Mouse (Mus musculus): Measurements from ENCODE around the gene Frat1.

Gene Frat1

DNA sequence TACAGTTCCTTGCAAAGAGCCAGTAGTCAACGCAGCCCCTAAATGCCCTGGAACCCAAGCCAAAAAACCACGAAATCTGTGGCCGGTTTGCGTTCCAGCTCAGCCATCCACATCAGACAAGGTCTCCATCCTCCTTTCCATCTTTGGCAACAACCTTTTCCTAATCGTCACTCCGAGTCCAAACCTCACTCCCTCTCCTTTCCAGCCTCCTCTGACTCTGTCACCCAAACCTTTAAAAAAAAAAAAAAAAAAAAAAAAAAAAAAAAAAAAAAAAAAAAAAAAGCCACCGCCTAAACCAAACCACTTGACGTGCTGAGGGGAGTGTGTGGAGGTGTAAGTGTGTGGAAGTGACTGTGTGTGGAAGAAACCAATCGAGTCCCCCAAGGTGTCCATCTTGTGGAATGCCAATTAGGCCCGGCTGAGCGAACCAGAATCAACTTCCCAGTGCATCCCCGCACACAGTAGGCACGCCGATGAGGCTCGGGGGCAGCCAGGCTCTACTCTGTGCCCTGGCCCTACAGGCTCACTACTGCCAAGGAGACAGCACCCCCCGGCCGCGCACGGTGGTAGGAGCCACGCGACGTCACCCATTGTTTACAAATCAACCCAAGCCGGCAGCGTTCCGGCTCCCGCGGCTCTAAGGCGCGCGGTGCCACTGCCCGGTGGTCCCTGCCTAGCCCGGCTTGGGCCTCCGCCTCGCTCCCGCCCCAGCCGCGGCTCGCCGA lies at the start of gene Frat1:
Gene Frat1 (plus strand): TSS at position 590 of the 725 bp plus-strand sequence.
- in situ Hi-C loops (cut with MboI; ENCODE audit: low pct_unique_long_range_greater_than_20kb in 1 of 2, low sequenced_read_pairs in 2 of 2, unreplicated experiment in 1 of 2): no loop called here

DNA sequence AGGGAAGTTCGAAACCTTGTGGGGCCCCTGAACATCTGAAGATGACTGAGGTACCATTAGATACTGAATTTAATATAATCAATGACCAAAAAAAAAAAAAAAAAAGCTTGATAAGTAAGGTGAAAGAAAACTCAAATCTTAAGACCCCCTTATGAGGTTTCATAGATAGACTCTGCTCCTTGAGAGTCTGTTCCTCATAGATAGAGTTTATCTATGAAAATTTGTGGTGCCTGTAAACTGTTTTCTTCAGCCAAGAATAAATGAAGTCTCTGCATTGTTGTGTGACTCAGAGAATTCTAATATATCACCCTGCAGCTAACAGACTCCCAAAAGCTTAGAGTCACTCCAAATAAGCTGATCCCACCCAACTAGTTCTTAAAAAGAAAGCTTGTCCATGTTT lies 42.9 kb upstream of the Frat1 start:
- in situ Hi-C loops (cut with MboI; ENCODE audit: low pct_unique_long_range_greater_than_20kb in 1 of 2, low sequenced_read_pairs in 2 of 2, unreplicated experiment in 1 of 2): no loop called here

DNA sequence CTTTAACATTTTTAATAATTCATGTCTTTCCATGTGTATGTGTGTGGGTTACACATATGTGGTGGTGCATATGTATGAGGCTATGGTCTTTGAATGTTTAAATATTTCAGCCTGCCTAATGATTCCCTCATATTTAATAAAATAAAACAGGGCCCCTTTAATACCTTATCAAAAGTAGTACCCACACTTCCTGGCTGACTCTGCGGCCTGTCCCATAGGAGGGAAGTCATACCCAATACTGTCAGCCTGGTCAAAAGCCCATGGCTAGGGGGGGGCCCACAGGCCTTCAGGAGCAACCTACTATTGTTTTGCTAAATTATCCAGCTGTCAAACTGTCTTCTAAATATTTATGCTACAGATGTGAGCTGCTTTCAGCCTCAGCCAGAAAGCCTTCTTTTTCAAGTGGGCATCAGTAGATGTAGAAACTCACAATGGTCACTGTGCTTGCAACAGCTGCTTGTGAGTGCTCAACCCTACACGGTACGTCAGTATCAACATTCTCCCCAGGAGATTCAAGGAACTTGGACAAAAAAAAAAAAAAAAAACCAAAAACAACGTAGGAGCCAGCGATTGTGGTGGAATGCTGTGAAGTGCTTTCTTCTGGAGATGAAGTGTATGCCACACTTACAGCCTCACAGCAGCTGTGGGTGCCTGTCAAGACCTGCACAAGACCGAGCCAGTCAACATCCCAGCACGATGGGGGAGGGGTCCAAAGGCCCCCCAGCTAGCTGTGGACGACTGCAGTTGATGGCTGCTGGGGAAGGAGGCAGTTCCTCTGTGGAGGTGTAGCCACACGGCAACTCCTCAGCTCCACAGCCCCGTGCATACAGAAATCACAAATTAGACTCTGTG lies 40.4 kb upstream of the Frat1 start:
- in situ Hi-C loops (cut with MboI; ENCODE audit: low pct_unique_long_range_greater_than_20kb in 1 of 2, low sequenced_read_pairs in 2 of 2, unreplicated experiment in 1 of 2): no loop called here

- in situ Hi-C loops (cut with MboI; ENCODE audit: low pct_unique_long_range_greater_than_20kb in 1 of 2, low sequenced_read_pairs in 2 of 2, unreplicated experiment in 1 of 2): no loop called here
Measured at GRCm38 (mm10) chr19:41791384-41791783, 38.4 kb upstream of the Frat1 start.

DNA sequence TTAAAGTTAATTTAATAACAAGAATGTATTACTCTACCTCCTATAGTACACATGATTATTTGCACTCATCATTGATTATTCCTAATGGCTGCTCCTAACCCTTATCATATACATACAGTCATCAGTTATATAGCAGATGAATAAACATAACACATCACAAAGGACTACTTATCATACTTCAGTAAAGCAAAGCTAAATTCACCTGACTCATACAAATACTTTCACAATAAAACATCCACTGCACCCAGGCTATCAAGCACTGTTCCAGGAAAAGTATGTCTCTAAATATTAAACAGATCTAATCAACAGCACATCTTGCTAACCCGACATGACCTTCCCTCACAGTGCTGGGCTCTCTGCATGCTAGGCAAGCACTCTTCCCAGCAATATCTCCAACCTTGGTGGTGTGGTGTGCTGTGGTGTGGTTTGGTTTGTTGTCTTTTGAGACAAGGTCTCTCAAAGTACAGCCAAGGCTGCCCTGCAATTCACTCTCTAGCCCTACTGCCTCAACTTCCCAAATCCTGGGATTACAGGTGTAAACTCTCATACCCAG lies 36.8 kb upstream of the Frat1 start:
- in situ Hi-C loops (cut with MboI; ENCODE audit: low pct_unique_long_range_greater_than_20kb in 1 of 2, low sequenced_read_pairs in 2 of 2, unreplicated experiment in 1 of 2): no loop called here

DNA sequence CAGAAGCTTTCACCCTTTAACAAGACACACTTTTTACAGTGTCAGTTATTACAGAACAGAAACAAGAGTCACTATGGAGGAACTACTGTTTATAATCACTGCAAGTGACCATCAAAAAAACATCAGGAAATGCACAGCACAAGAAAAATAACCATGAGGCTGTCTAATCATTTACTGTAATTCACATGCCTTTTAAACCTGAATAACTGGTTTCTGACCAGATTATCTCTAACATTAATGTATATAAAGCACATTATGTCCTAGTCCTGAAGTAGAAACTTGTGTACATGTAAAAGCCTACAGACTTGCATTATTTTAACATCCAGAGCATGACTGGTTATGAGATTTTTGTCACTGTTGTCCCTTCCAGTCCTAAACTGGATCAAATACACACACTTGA lies 35.8 kb upstream of the Frat1 start:
- in situ Hi-C loops (cut with MboI; ENCODE audit: low pct_unique_long_range_greater_than_20kb in 1 of 2, low sequenced_read_pairs in 2 of 2, unreplicated experiment in 1 of 2): no loop called here

DNA sequence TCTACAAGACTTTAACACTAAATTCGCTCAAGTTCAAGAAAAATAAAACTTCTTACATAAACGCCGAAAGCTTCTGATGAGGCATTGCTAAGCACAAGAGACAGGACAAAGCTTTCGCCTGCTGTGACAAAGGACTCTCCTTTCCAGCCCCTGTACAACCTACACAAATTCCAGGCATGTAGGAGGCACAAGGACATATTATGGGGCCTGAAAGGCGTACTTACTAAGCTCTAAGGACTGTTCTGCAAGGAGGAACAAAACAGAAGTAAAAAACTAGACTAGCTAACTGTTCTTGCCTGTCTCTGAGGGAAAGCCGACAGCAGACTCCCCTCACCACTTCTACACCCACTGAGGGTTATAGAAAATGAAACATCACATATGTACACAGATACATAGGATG lies 34.9 kb upstream of the Frat1 start:
- in situ Hi-C loops (cut with MboI; ENCODE audit: low pct_unique_long_range_greater_than_20kb in 1 of 2, low sequenced_read_pairs in 2 of 2, unreplicated experiment in 1 of 2): no loop called here

DNA sequence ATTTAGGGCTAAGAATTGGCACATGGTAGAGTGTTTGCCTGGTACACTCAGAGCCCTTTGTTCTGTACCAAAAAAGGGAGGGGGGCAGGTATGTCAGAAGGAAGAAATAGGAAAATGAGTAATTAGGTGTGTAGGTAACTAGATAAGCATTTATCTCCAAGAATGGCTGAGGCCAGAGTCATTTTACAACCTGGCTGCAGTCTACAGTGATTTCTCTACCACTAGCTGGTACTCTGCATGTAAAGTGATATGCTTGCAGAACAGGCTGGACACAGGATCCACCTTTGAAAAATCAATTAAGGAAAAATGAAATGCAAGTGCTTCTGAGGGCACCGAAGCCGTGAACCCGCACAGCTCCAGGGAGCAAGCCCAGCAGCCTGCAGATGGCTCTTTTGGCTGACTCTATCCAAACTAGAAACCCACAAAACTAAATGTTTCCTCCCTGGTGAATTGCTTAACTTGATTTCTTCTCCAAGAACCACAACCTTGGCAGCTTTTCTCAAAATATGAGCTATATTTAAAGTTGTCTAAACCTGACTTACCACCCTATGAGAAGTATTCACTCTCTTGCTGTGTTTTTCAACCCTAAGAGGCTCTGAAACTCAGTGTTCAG lies 33.5 kb upstream of the Frat1 start:
- in situ Hi-C loops (cut with MboI; ENCODE audit: low pct_unique_long_range_greater_than_20kb in 1 of 2, low sequenced_read_pairs in 2 of 2, unreplicated experiment in 1 of 2): no loop called here

- in situ Hi-C loops (cut with MboI; ENCODE audit: low pct_unique_long_range_greater_than_20kb in 1 of 2, low sequenced_read_pairs in 2 of 2, unreplicated experiment in 1 of 2): no loop called here
Measured at GRCm38 (mm10) chr19:41796789-41797327, 32.9 kb upstream of the Frat1 start.

DNA sequence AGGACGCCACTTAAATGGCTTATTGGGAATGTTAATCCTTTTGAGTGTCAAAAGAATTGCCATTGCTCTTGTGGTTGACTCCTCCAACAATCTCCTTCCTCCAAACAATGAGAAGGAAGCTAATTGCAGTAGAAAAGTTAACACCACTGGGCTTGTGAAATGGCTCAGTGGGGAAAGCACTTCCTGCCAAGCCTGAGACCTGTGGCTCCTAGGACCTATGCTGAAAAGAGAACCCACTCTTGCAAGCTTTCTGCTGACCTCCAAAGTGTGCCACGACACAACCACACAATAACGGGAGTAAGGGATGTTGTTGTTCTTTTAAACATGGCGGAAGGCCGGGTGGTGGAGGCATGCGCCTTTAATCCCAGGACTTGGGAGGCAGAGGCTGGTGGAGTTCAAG lies 32.2 kb upstream of the Frat1 start:
- in situ Hi-C loops (cut with MboI; ENCODE audit: low pct_unique_long_range_greater_than_20kb in 1 of 2, low sequenced_read_pairs in 2 of 2, unreplicated experiment in 1 of 2): no loop called here

DNA sequence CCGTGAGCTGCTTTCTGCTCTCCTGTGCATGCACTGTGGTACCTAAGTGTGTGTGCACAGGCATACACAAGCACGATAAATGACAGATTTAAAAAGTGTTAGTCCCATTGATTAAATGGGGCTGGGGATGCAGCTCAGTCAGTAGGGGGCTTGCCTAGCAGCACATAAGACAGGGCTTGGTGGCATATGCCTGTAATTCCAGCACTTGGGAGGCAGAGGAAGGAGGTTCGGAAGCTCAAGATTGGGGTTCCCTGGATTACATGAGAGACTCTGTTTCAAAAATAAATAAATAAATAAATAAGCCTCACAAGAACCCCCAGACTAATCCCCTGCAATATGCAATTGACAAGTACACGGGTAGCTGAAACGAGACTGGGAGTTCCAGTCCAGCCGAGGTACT lies 29.3 kb upstream of the Frat1 start:
- in situ Hi-C loops (cut with MboI; ENCODE audit: low pct_unique_long_range_greater_than_20kb in 1 of 2, low sequenced_read_pairs in 2 of 2, unreplicated experiment in 1 of 2): no loop called here

DNA sequence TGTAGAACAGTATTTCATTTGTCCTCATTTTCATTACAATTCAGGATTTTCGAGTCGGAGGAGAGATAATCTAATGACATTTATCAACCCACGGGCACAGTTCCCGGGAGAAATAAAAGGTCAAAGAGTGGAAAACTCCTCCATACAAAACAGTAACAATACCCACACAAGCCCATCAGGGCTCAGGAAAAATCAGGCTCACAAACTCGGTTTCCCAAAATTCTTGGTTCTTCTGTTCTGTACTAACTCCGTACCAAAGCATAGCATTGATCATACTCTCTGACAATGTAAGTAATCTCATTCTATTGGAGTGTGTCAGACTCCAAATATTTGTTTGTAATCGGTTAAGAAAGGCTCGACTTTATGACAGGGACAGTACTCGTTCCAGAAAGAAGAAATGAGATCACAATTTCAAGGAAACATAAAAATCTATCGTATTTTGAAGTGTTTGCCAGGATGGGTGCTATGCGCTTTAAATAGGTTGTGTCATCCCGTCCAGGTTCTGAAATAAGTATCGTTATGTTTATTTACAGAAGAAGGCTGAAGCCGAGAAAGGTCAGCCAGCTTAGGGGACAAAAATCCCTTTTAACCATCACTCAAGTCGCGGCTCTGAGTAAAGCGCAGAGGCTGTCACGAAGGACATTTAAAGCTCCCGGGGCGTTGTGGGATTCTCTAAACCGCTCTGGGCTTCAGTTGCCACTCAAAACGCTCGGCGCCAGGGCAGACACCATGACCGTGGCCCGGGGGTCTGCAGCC lies 28.6 kb upstream of the Frat1 start:
- in situ Hi-C loops (cut with MboI; ENCODE audit: low pct_unique_long_range_greater_than_20kb in 1 of 2, low sequenced_read_pairs in 2 of 2, unreplicated experiment in 1 of 2): no loop called here

DNA sequence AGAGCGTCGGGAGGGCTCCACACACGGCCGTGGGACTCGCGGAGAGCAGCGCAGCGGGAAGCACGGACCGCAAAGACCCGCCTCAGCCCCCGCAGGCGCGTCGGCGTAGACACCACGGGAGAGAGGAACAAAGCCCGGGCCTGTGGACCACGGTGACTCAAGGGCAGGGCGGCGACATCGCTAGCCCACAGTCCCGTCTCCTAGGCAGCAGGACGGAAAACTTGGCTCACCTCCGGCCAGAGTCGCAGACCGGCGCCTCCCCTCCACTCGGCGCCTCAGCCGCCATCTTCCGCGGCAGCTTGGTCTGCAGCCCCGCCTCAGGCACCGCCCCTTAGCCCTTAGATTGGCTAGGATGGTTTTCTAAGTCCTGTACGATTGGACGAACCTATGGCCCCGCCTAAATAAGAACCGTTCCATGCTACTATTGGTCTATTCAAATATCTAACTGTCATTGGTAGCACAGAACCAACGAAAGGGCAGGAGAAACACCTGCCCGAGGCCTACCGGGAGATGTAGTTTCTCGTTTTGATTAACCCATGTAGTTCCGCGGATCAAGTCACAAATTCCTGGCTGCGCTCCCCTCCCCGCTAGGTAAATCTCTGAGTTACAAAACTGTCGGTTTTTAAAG lies 27.9 kb upstream of the Frat1 start, which contains the start of gene Arhgap19:
Gene Arhgap19 (minus strand): TSS at position 306 of the 628 bp plus-strand sequence.
- in situ Hi-C loops (cut with MboI; ENCODE audit: low pct_unique_long_range_greater_than_20kb in 1 of 2, low sequenced_read_pairs in 2 of 2, unreplicated experiment in 1 of 2): no loop called here

DNA sequence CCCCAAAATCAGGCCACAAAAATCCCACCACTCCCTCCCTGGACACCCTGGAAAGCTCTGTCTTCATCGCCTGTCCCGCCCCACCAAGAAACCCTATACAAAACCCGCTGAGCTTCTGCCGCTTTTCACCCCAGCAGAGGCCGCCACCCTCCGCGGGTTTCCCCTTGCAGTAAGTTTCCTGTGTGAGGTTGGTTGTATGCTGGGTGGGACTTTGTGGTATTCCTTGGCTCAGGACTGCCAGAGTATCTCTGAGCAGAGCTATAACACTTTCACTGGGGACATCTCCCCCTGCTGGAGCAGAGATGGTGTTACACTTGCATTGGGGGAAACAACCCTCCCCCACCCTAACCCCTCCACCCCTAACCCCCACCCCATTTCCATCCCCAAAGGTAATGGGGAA lies 26.4 kb upstream of the Frat1 start:
- in situ Hi-C loops (cut with MboI; ENCODE audit: low pct_unique_long_range_greater_than_20kb in 1 of 2, low sequenced_read_pairs in 2 of 2, unreplicated experiment in 1 of 2): no loop called here

GRCm38 (mm10) chr19:41805831-41806230 lies 23.9 kb upstream of the Frat1 start:
- in situ Hi-C loops (cut with MboI; ENCODE audit: low pct_unique_long_range_greater_than_20kb in 1 of 2, low sequenced_read_pairs in 2 of 2, unreplicated experiment in 1 of 2): no loop called here

DNA sequence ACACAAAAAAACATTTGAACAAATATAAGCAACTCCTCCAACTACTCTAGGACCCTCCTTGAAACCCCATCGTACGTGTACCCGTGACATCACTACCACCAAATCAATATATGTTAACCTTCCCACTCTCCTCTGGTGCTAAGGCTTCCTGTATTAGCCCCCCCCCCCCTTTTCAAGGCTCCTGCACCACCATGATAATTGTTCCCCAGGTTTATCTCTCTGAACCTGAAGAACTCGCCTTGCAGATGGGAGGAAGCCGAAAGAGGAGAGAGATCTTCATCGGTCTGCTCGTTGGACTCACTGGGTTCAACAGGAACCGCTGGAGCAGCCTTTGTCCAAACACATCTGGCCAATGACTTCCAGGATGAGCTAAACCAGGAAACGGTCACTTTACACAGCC lies 22.3 kb upstream of the Frat1 start:
- in situ Hi-C loops (cut with MboI; ENCODE audit: low pct_unique_long_range_greater_than_20kb in 1 of 2, low sequenced_read_pairs in 2 of 2, unreplicated experiment in 1 of 2): no loop called here

GRCm38 (mm10) chr19:41808104-41808634 lies 21.6 kb upstream of the Frat1 start:
- in situ Hi-C loops (cut with MboI; ENCODE audit: low pct_unique_long_range_greater_than_20kb in 1 of 2, low sequenced_read_pairs in 2 of 2, unreplicated experiment in 1 of 2): no loop called here

DNA sequence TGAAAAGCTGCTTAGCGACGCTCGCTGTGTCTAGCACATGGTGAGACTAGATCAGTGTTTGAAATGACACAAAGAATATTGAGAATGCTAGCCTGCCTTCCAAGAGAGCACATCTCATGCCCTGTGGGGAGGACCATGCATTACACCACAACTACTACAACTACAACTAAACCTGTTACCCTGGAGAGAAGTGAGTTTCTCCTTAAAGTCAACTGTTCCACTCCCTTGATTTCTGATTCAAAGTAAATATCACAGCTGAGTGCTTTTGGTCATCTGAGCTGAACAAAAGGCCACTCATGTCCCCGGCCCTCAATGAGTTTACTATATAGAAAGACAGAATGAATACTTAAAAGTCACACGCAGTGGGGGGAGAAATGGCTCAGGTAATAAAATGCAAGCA lies 19.7 kb upstream of the Frat1 start:
- in situ Hi-C loops (cut with MboI; ENCODE audit: low pct_unique_long_range_greater_than_20kb in 1 of 2, low sequenced_read_pairs in 2 of 2, unreplicated experiment in 1 of 2): no loop called here
